Mouse (Mus musculus) lung, embryonic 15.5 days (tissue): ENCODE data around the gene Tigd3. TPM values are rescaled to one million over a fixed set of nuclear protein-coding genes. Genes with fewer than 3 reads are reported as not detected.

ENCODE experiments used
- ATAC-seq: fragments of 200-750 bp; cut with Nextera tagmentation; 2 replicates; pipeline ENCODE4 v1.8.0; 2017; ENCODE audit warnings: moderate number of reproducible peaks, borderline replicate concordance; ENCODE audit not compliant: low FRiP score, low TSS enrichment; ENCODE audit errors: extremely low read depth
- H3K27ac ChIP-seq: fragments of 300-500 bp; sonication (generic); 2 replicates; pipeline ENCODE4 v1.5.1; 2015; ENCODE audit warnings: moderate library complexity, mild to moderate bottlenecking, inconsistent platforms
- H3K27me3 ChIP-seq: fragments of 300-500 bp; sonication (generic); 2 replicates; pipeline ENCODE4 v1.6.1; 2015; ENCODE audit warnings: inconsistent platforms
- H3K36me3 ChIP-seq: fragments of 300-500 bp; sonication (generic); 2 replicates; pipeline ENCODE4 v1.6.1; 2015; ENCODE audit warnings: inconsistent platforms
- H3K4me1 ChIP-seq: fragments of 300-500 bp; sonication (generic); 2 replicates; pipeline ENCODE4 v1.6.1; 2015; ENCODE audit warnings: inconsistent platforms
- H3K4me2 ChIP-seq: fragments of 300-500 bp; sonication (generic); 2 replicates; pipeline ENCODE4 v1.6.1; 2015; ENCODE audit warnings: inconsistent platforms, mild to moderate bottlenecking, moderate library complexity
- H3K4me3 ChIP-seq: fragments of 300-500 bp; sonication (generic); 2 replicates; pipeline ENCODE4 v1.5.1; 2015; ENCODE audit warnings: mild to moderate bottlenecking, inconsistent platforms
- H3K9ac ChIP-seq: fragments of 300-500 bp; sonication (generic); 2 replicates; pipeline ENCODE4 v1.6.1; 2015; ENCODE audit warnings: inconsistent platforms
- H3K9me3 ChIP-seq: fragments of 300-500 bp; sonication (generic); 2 replicates; pipeline ENCODE4 v1.6.1; 2016; ENCODE audit warnings: inconsistent platforms
- WGBS: fragments of 180-500 bp; shearing (Covaris S2); methylation state at CpG from one replicate; pipeline ENCODE4 v1.1.7; 2015; 5-methylcytosine and 5-hydroxymethylcytosine counted together
- polyA plus RNA-seq: library from polyadenylated mRNA; unstranded; fragments of >200 nt; fragmentation: Nextera tagmentation; extraction: Ambion mirVana; gene quantifications from 2 replicates; pipeline ENCODE4 v1.2.1, GENCODE M21; 2015

Gene Tigd3
- polyA plus RNA-seq, 1 experiment from 2014 or later: 3.6 TPM

DNA sequence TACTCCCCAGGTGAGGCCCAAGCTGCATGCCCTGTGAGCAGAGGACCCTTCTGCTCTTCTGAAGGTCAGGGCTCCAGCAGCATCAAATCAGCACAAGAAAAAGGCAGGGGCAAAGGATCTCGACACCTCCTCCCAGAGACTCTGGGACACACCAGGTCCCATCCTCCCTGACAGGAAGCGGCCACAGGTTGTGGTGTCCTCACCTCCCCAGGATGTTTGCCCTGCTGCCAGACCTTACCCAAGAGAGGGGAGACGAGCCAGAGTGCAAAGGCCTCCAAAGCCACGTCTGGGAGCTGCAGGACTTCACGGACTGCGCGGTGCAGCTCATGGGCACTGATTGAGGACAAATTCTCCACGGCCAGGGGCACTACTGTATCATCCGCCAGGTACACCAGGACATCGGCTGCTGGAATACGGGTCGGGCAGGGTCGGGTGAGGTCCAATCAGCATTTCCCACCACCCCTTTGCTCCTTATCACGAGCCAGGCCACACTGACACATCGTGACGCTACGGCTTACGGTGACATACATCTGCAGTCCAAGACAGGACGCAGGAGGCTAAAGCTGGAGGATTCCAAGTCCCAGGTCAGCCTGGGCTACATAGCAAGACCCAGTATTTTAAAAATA, 20.9 kb downstream of the Tigd3 start:
- Histone ChIP-seq H3K4me3 (0 out of 2 replicates have a peak overlapping the region, but pooled peaks have one; percentile 89), H3K4me1 (peaks cover 61% of the 10 kb centered on the region), H3K36me3 (peaks cover 30% of the 10 kb centered on the region), H3K9me3 (no peaks in the 10 kb centered on the region), H3K27ac (peak overlapping the region; percentile 95; the same call in 1 of the 2 replicates), H3K4me2 (peak overlapping the region; percentile 72), H3K9ac (no peak overlapping the region; the same call in 1 of the 2 replicates), H3K27me3 (no peaks in the 10 kb centered on the region)
- no peak for ATAC-seq
- 71% methylated on average over 19 of the region's 19 CpGs for WGBS

DNA sequence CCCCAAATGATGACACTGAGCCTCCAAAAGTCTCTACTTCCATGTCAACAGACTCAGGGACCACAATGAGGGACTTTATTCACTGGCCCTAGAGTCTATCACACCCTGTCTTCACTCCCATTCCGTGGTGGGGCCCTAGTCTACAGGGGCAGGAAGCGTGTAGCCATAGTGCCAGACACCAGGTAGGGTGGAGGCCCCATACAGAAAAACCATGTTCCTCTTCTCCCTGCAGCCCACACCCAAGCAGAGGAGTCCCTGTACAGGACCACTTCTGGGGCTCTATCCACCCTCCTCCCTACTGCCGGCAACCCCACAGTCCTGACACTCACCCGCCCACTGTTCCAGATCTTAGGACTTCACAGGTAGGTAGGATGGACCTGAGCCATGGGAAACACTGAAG, 21.4 kb downstream of the Tigd3 start:
- Histone ChIP-seq H3K27me3 (no peaks in the 10 kb centered on the region), H3K4me1 (peaks cover 56% of the 10 kb centered on the region), H3K4me3 (no peak overlapping the region), H3K9ac (no peak overlapping the region), H3K27ac (peak overlapping the region; percentile 95), H3K9me3 (no peaks in the 10 kb centered on the region), H3K4me2 (peak overlapping the region; percentile 72; the same call in 1 of the 2 replicates), H3K36me3 (peaks cover 35% of the 10 kb centered on the region)
- ATAC-seq: no peak
- 85% methylated on average over 4 of the region's 4 CpGs for WGBS

DNA sequence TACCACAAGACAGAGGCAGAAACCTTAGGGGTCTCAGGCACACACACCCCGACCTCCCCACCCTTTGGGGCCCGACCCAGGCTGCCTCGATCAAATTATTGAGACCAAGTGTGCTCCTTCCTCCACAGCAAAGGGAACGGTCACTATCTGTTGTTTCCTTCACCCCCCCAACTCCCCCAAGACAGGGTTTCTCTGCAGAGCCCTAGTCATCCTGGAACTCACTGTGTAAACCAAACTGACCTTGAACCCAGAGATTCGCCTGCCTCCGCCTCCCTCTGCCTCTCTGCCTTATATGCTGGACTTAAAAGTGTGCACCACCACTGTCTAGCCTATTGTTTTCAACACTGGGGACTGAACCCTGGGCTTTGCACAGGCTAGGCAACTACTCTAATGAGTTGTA, 22.3 kb downstream of the Tigd3 start:
- WGBS: 24% methylated on average over 6 of the region's 6 CpGs
- H3K4me1 ChIP-seq: peaks cover 53% of the 10 kb centered on the region
- peaks cover 44% of the 10 kb centered on the region for H3K36me3 ChIP-seq
- peak overlapping the region; percentile 95 for H3K27ac ChIP-seq
- no peaks in the 10 kb centered on the region for H3K27me3 ChIP-seq
- H3K4me3 ChIP-seq: peak overlapping the region; percentile 12; the same call in 1 of the 2 replicates
- H3K9ac ChIP-seq: 0 out of 2 replicates have a peak overlapping the region, but pooled peaks have one; percentile 39
- H3K4me2 ChIP-seq: peak overlapping the region; percentile 49
- H3K9me3 ChIP-seq: no peaks in the 10 kb centered on the region
- ATAC-seq: 0 out of 2 replicates have a peak, but pooled peaks have one; percentile 21

DNA sequence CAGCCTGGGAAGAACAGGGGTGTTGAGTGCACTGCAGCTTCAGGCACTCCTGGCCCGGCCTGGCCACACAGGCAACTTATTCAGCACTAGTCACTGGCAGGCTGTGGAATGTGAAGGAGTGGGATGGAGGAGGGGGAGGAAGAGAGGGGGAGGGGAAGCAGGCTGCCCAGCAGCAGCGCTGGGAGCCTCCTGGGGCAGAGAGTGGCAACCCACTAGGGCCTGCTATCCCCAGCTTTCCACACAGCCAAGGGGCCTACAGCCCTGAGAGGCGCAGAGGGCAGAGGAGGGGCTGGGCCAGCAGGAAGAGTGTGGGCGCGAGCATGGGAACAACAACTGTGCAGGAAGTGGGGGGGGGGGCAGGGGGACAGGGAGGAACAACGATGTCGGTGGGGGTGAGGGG, 22.7 kb downstream of the Tigd3 start:
- peaks cover 48% of the 10 kb centered on the region for H3K36me3 ChIP-seq
- peaks cover 53% of the 10 kb centered on the region for H3K4me1 ChIP-seq
- peak overlapping the region; percentile 95 for H3K27ac ChIP-seq
- H3K4me2 ChIP-seq: peak overlapping the region; percentile 49
- ATAC-seq: peak; percentile 81
- peak overlapping the region; percentile 39 for H3K9ac ChIP-seq
- H3K9me3 ChIP-seq: no peaks in the 10 kb centered on the region
- peak overlapping the region; percentile 12; the same call in 1 of the 2 replicates for H3K4me3 ChIP-seq
- whole genome bisulfite sequencing: 0% methylated on average over 7 of the region's 7 CpGs
- H3K27me3 ChIP-seq: no peaks in the 10 kb centered on the region

DNA sequence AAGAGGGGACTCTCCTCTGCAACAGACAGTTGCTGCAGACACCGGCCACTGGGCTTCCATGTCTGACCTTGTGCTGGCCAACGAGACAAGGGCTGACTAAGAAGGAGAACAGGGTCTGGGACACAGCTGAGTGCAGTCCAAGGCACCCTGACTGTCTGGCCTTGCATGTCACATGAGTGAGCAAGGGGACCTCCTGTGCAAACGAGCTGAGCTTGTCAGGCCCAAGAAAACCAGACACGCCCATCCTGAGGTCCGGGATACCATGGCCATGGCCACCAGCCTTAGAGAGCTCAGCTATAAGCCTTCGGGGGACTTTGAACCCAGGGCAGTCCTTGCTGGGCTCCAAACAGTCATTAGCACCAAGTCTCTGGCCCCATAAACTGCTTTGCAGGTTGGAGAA, 25.9 kb downstream of the Tigd3 start:
- Histone ChIP-seq H3K9me3 (no peaks in the 10 kb centered on the region), H3K27ac (no peak overlapping the region), H3K4me2 (no peak overlapping the region), H3K4me3 (no peak overlapping the region), H3K4me1 (peaks cover 34% of the 10 kb centered on the region), H3K36me3 (peaks cover 79% of the 10 kb centered on the region), H3K27me3 (no peaks in the 10 kb centered on the region), H3K9ac (no peak overlapping the region)
- WGBS: 77% methylated on average over 6 of the region's 6 CpGs
- no peak for ATAC-seq

DNA sequence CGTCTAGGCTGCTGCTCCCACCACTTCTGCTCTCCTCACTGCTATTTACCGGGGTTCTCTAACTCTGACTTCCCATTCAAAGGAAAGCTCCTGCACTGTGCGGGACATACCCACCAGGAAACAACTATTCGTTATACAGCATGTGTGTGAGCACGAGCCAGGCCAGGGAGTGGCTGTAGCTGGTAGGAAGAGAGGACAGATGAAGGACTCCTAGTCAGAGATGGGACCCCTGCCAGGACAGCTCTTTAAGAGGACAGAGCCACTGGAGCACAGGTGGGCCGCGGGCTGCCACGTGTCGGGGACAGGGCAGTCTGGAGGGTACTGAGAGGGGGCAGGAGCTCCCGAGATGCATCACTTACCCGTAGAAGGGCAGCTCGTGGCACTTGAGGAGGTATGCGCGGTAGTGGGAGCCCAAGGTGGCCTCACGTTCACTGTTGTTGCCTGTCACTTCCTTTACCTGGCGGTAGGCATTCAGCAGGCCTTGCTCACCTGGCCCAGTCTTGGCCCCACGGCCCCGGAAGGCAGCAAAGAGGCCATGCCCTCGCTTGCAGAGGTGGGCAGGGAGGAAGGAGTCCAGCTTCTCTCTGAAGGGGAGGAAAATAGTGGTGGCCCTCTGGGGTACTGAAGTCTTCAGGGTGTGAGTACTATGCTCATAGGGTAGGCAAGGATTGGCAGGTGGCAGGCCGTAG, 29.1 kb downstream of the Tigd3 start:
- no peak overlapping the region for H3K4me2 ChIP-seq
- no peak overlapping the region for H3K27ac ChIP-seq
- no peak for ATAC-seq
- H3K4me1 ChIP-seq: 0 out of 2 replicates have a peak, but pooled peaks cover 2% of the 10 kb centered on the region
- no peak overlapping the region for H3K4me3 ChIP-seq
- no peaks in the 10 kb centered on the region for H3K27me3 ChIP-seq
- no peak overlapping the region for H3K9ac ChIP-seq
- no peaks in the 10 kb centered on the region for H3K9me3 ChIP-seq
- peaks cover 98% of the 10 kb centered on the region for H3K36me3 ChIP-seq
- WGBS: 88% methylated on average over 20 of the region's 20 CpGs

DNA sequence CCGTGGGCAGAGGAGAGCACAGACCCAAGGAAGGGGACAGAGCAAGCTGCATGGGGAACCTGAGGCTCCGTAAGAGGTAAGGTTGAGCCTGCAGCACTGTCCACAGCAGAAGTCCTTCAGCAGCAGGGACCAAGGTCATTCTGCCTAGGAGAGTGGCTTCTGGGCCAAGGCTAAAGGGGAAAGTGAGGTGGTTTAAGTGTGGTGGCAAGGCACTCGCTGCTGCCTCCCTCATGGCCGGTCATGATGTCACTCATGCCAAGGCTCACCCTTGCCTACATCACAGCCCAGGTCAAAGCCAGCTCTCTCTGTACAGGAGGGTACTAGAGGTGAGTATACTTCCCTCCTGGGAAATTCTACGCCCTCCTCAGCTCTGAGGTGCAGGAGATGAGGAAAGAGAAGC, 30.2 kb downstream of the Tigd3 start:
- ATAC-seq: no peak
- H3K4me3 ChIP-seq: no peak overlapping the region
- H3K27ac ChIP-seq: no peak overlapping the region
- no peaks in the 10 kb centered on the region for H3K9me3 ChIP-seq
- peaks cover 99% of the 10 kb centered on the region for H3K36me3 ChIP-seq
- no peaks in the 10 kb centered on the region for H3K27me3 ChIP-seq
- no peak overlapping the region for H3K4me2 ChIP-seq
- no peaks in the 10 kb centered on the region for H3K4me1 ChIP-seq
- WGBS: 94% methylated on average over 5 of the region's 5 CpGs
- no peak overlapping the region for H3K9ac ChIP-seq

DNA sequence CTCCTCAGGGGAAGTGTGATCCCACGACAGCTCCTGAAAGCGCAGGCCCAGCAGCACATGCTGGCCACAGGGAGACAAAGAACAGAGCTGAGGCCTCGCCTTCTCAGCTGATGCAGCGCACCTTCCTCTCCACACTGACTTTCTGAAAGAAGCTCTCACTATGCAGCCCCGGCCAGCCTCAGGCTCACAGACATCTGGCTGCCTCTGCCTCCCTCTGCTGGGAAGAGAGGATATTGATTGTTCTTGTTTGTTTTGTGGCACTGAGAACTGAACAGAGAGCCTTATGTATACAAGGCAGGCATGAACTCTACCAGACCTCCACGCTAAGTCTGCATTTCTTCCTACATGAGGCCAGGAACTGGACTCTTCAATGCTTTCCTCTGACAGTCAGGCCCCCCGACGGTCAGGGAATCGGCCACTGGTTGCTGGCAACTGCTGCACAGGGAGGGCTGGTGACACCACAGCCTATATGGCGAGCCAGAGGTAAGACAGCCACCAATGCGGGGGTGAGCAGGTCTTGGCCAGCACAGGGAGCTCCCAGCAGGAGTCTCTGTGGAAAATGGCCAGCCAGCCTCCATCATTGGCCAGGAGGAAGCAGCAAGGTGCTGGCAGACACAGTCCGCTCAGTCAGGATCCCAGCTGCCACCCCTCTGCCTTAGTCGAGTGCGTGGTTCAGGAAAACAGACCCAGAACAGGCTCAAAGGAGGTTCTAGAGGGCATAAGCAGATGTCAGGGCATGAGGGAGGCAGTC, 31.4 kb downstream of the Tigd3 start:
- Histone ChIP-seq H3K9ac (no peak overlapping the region), H3K27me3 (no peaks in the 10 kb centered on the region), H3K4me2 (no peak overlapping the region), H3K4me1 (no peaks in the 10 kb centered on the region), H3K36me3 (peaks cover 97% of the 10 kb centered on the region), H3K4me3 (no peak overlapping the region), H3K27ac (no peak overlapping the region), H3K9me3 (no peaks in the 10 kb centered on the region)
- ATAC-seq: no peak
- 97% methylated on average over 14 of the region's 14 CpGs for WGBS

DNA sequence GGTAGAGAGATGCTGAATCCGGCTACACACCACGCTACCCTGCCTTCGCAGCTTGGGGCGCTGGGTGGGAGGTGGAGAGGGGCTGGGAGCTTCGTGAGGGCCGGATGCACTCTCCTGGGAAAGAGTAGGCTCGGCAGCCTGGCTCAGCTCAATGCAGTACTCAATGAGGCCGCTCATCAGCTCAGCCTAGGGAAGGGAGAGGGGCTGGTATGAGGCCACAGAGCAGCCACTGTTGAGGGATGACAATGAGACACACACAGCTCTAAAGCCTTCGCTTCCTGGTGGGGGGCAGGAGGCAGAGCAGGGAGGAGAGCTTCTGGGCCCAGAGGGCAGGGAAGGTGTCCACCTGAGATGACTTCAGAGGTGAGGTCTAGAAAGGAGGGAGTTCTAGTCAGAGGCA, 37.3 kb downstream of the Tigd3 start:
- Histone ChIP-seq H3K9me3 (no peaks in the 10 kb centered on the region), H3K27me3 (no peaks in the 10 kb centered on the region), H3K4me2 (no peak overlapping the region), H3K27ac (no peak overlapping the region), H3K9ac (no peak overlapping the region), H3K4me1 (peaks cover 8% of the 10 kb centered on the region), H3K4me3 (no peak overlapping the region), H3K36me3 (peaks cover 73% of the 10 kb centered on the region)
- WGBS: 89% methylated on average over 9 of the region's 9 CpGs
- no peak for ATAC-seq

DNA sequence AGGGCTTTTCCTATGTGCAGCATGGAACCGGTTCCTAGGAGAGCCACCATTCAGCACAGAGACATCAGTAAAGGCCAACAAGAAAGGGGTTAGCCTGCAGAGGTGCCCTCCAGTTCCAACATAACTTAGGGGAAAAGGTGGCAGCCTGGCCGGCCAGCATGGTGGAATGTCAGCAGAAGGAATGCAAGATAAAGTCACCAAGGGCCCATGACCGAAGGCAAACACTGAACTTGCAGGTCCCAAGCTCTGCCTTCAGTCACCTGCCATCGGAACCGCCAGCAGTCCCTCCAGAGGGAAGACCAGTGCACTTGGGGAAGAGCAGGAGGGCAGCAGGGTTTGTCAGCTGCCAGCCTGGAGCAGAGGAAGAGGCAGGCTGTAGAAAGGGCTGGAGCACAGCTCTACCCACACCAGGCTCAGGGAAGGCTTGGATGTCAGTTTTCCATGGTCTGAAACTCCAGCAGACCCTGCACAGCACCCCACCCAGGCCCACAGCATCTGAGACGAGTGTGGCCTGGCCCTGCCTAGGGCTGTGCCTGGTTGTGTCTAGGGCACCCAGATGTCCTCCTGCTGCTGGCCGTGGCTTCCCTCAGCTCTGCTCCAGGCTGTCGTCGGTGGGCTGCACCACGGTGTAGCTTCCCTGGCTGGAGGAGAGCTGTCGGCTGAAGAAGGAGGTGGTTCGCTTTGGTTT, 41.8 kb downstream of the Tigd3 start:
- Histone ChIP-seq H3K27me3 (no peaks in the 10 kb centered on the region), H3K4me2 (no peak overlapping the region), H3K9me3 (no peaks in the 10 kb centered on the region), H3K4me3 (no peak overlapping the region), H3K36me3 (peaks cover 35% of the 10 kb centered on the region), H3K9ac (peak overlapping the region; percentile 11; the same call in 1 of the 2 replicates), H3K27ac (peak overlapping the region; percentile 39), H3K4me1 (peaks cover 43% of the 10 kb centered on the region)
- no peak for ATAC-seq
- 70% methylated on average over 12 of the region's 12 CpGs for WGBS

DNA sequence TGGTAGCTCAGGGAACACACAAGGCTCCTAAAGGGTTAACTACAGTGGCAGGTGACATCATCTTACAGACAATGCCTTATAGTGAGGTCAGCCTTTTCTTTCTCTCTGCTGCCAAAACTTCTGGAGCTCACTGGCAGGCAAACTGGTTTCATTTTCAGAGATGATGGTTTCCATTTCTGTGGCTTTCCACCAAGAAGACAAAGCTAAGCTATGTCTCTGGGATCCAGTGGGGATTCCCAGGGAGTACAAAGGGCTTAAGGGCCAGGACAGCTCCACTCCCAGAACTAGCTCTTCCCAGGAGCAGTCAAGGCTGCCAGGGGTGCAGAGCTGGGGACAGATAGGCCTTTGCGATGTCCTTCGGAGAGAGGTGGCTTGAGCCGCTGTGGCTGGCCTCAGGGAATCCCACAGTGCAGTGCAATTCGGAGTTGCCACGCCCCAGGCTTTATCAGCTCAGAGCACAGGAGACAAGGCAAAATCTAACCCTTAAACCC, 42.4 kb downstream of the Tigd3 start:
- H3K4me3 ChIP-seq: no peak overlapping the region
- 0 out of 2 replicates have a peak overlapping the region, but pooled peaks have one; percentile 10 for H3K9ac ChIP-seq
- H3K4me1 ChIP-seq: peaks cover 48% of the 10 kb centered on the region
- H3K27ac ChIP-seq: peak overlapping the region; percentile 39
- 59% methylated on average over 5 of the region's 5 CpGs for WGBS
- H3K4me2 ChIP-seq: no peak overlapping the region; the same call in 1 of the 2 replicates
- H3K36me3 ChIP-seq: peaks cover 31% of the 10 kb centered on the region
- ATAC-seq: no peak
- no peaks in the 10 kb centered on the region for H3K9me3 ChIP-seq
- H3K27me3 ChIP-seq: no peaks in the 10 kb centered on the region
